Mouse (Mus musculus): ENCODE measurements around the gene Pabpc4. TPM values are rescaled to one million over a fixed set of nuclear protein-coding genes. Genes with fewer than 3 reads are reported as not detected.
A peak's percentile ranks its signal among the peaks of the same experiment; 100 is the strongest.

Gene Pabpc4
- total and polyA plus RNA-seq, 3 experiments, result 206 to 444 (median 318) TPM

- H3K27ac ChIP-seq (ENCODE audit: insufficient read depth, low read depth), result no peak overlapping the region
- no peaks in the 10 kb centered on the region for H3K36me3 ChIP-seq (replicated peaks in 1 of 2; ENCODE audit: control insufficient read depth in 1 of 2, insufficient read depth in 1 of 2, low read length in 1 of 2)
- TF ChIP-seq POLR2AphosphoS2 (IDR thresholded peaks at IDR 0.05; ENCODE audit: low read depth, low read length), result no peak
- TF ChIP-seq RCOR1 (conservative IDR thresholded peaks at IDR 0.05; ENCODE audit: low read depth, low read length), result no peak
- no peak for TF ChIP-seq MEF2A (IDR thresholded peaks at IDR 0.05; ENCODE audit: borderline replicate concordance, low read depth, low read length)
- TF ChIP-seq MAFK (IDR thresholded peaks at IDR 0.05; ENCODE audit: insufficient replicate concordance, low read length), result no peak
- TF ChIP-seq SMC3 (IDR thresholded peaks at IDR 0.05; ENCODE audit: low read depth, low read length), result no peak
- no peak for TF ChIP-seq KAT2A (IDR thresholded peaks at IDR 0.05; ENCODE audit: insufficient replicate concordance, low read length)
- TF ChIP-seq USF2 (conservative IDR thresholded peaks at IDR 0.05; ENCODE audit: low read depth, low read length), result no peak
- TF ChIP-seq CTCF (conservative IDR thresholded peaks at IDR 0.05 in 1 of 2, IDR thresholded peaks at IDR 0.05 in 1 of 2; ENCODE audit: low read depth in 2 of 2, low read length in 2 of 2), result no peak
- no peak for TF ChIP-seq SIN3A (IDR thresholded peaks at IDR 0.05; ENCODE audit: low read length)
- TF ChIP-seq ZKSCAN1 (IDR thresholded peaks at IDR 0.05; ENCODE audit: borderline replicate concordance, low read depth, low read length), result no peak
- no peak for TF ChIP-seq UBTF (IDR thresholded peaks at IDR 0.05; ENCODE audit: low read depth, low read length)
- no peak for TF ChIP-seq PAX5 (IDR thresholded peaks at IDR 0.05; ENCODE audit: low read length)
- TF ChIP-seq NRF1 (IDR thresholded peaks at IDR 0.05; ENCODE audit: low read depth, low read length), result no peak
- TF ChIP-seq MYC (IDR thresholded peaks at IDR 0.05; ENCODE audit: low read depth, low read length), result no peak
- in situ Hi-C loops (cut with MboI; ENCODE audit: low pct_ligation_motif_present, low pct_unique_long_range_greater_than_20kb, low sequenced_read_pairs) (no loop called here), dilution Hi-C loops (cut with MboI; ENCODE audit: extremely low pct_ligation_motif_present, extremely low pct_unique_long_range_greater_than_20kb, low sequenced_read_pairs) (no loop called here)
- H3K27me3 ChIP-seq (replicated peaks), result peaks cover 29% of the 10 kb centered on the region
- peaks cover 6 to 7% of the 10 kb centered on the region in 2 experiments for H3K4me1 ChIP-seq (ENCODE audit: control insufficient read depth in 1 of 2, insufficient read depth in 2 of 2)
- DNase-seq (ENCODE audit: extremely low read depth), result no peak
- no peaks in the 10 kb centered on the region for H3K79me2 ChIP-seq (replicated peaks; ENCODE audit: control insufficient read depth, extremely low read depth, insufficient read depth, poor library complexity, severe bottlenecking)
- H3K9me3 ChIP-seq (replicated peaks; ENCODE audit: low read length), result no peaks in the 10 kb centered on the region
- no peak overlapping the region for H3K9ac ChIP-seq (ENCODE audit: insufficient read depth, low read depth)
- no peak overlapping the region for H3K4me3 ChIP-seq (replicated peaks in 1 of 3; ENCODE audit: low read depth in 2 of 3, low read length in 2 of 3, poor library complexity in 1 of 3)
- H3K4me2 ChIP-seq (ENCODE audit: insufficient read depth, low read depth, poor library complexity, severe bottlenecking), result no peak overlapping the region
These were observed 9.9 kb upstream of the Pabpc4 start for GRCm38 (mm10) chr4:123252214-123252613.

GRCm38 (mm10) chr4:123254617-123255016, 7.5 kb upstream of the Pabpc4 start:
- no peaks in the 10 kb centered on the region for H3K36me3 ChIP-seq (replicated peaks in 1 of 2; ENCODE audit: control insufficient read depth in 1 of 2, insufficient read depth in 1 of 2, low read length in 1 of 2)
- peaks cover 17% of the 10 kb centered on the region for H3K27me3 ChIP-seq (replicated peaks)
- peak; percentile 69 for DNase-seq (ENCODE audit: extremely low read depth)
- H3K9me3 ChIP-seq (replicated peaks; ENCODE audit: low read length), result no peaks in the 10 kb centered on the region
- no peak overlapping the region for H3K9ac ChIP-seq (ENCODE audit: insufficient read depth, low read depth)
- no peak overlapping the region for H3K27ac ChIP-seq (ENCODE audit: insufficient read depth, low read depth)
- H3K4me2 ChIP-seq (ENCODE audit: insufficient read depth, low read depth, poor library complexity, severe bottlenecking), result no peak overlapping the region
- H3K4me3 ChIP-seq (replicated peaks in 1 of 3; ENCODE audit: low read depth in 2 of 3, low read length in 2 of 3, poor library complexity in 1 of 3), result no peak overlapping the region
- H3K4me1 ChIP-seq (ENCODE audit: control insufficient read depth in 1 of 2, insufficient read depth in 2 of 2), result peaks cover 6 to 7% of the 10 kb centered on the region in 2 experiments
- TF ChIP-seq TCF12 (IDR thresholded peaks at IDR 0.05; ENCODE audit: low read depth, low read length) (no peak), SMC3 (IDR thresholded peaks at IDR 0.05; ENCODE audit: low read depth, low read length) (peak; percentile 68), MAFK (IDR thresholded peaks at IDR 0.05; ENCODE audit: insufficient replicate concordance, low read length) (no peak), CTCF (conservative IDR thresholded peaks at IDR 0.05 in 1 of 2, IDR thresholded peaks at IDR 0.05 in 1 of 2; ENCODE audit: low read depth in 2 of 2, low read length in 2 of 2) (peak; percentile 39 to 71), CHD1 (IDR thresholded peaks at IDR 0.05; ENCODE audit: low read depth, low read length) (no peak), RAD21 (IDR thresholded peaks at IDR 0.05; ENCODE audit: low read depth, low read length) (peak; percentile 63), MYC (IDR thresholded peaks at IDR 0.05; ENCODE audit: low read depth, low read length) (no peak), ZC3H11A (IDR thresholded peaks at IDR 0.05; ENCODE audit: low read depth, low read length) (peak; percentile 37; the same call in 1 of the 2 replicates)
- dilution Hi-C loops (cut with MboI; ENCODE audit: extremely low pct_ligation_motif_present, extremely low pct_unique_long_range_greater_than_20kb, low sequenced_read_pairs), result no loop called here
- in situ Hi-C loops (cut with MboI; ENCODE audit: low pct_ligation_motif_present, low pct_unique_long_range_greater_than_20kb, low sequenced_read_pairs), result no loop called here
- H3K79me2 ChIP-seq (replicated peaks; ENCODE audit: control insufficient read depth, extremely low read depth, insufficient read depth, poor library complexity, severe bottlenecking), result no peaks in the 10 kb centered on the region
